Mouse (Mus musculus) embryonic fibroblast, embryonic 13.5 days (primary cell): ENCODE measurements around the gene Tatdn3.

Source experiments
- CTCF ChIP-seq: IDR thresholded peaks from 2 replicates; pipeline ENCODE4 v1.5.1; 2011; ENCODE audit warnings: mild to moderate bottlenecking, control low read depth, low read length, moderate library complexity, borderline replicate concordance; ENCODE audit not compliant: insufficient read depth
- POLR2A ChIP-seq: IDR thresholded peaks from 2 replicates; pipeline ENCODE4 v1.6.1; 2011; ENCODE audit warnings: low read depth, mild to moderate bottlenecking, control low read depth, low read length, moderate library complexity

DNA sequence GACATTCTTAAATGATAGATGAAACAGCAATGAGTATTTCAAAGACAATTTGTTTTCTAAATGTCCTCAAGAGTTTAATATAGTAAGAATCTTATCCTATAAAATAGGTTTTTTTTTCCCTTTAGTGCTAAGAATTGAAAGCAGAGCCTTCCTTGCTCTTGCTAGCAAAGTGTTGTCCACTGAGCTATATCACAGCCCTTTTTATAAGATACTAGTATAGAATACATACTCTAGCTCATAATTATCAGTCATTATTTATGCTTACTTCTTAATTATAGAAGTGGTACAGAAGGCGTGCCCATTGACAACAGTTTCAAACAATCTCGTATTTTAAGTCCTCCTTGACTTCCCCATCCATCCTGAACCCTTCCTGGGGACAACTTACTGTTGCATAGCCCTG is 1.8 kb upstream of the Tatdn3 start:
- no peak for TF ChIP-seq CTCF
- no peak for TF ChIP-seq POLR2A
